Mouse (Mus musculus) granulocyte monocyte progenitor cell, adult 5-6 weeks (primary cell): ENCODE results near the gene Clpsl2. TPM values are rescaled to one million over a fixed set of nuclear protein-coding genes. Genes with fewer than 3 reads are reported as not detected.
"Not testable (repeated sequence)": the region's sequence is repeated elsewhere in the genome, so short reads cannot be mapped to it uniquely, and the experiment has no call there.

ENCODE experiments used
- ATAC-seq: replicated peaks from 2 replicates; pipeline ENCODE4 v1.8.0; 2016; ENCODE audit warnings: mild to moderate bottlenecking, moderate TSS enrichment, inconsistent platforms; ENCODE audit not compliant: poor library complexity, severe bottlenecking
- total RNA-seq, 2 experiments: library from RNA; stranded (forward) in 1 of 2; stranded (reverse) in 1 of 2; fragments of 200-712, 200-1000 nt in 1 of 2; fragments of >200 nt in 1 of 2; fragmentation: Nextera tagmentation in 1 of 2; gene quantifications; 2 replicates each; pipeline ENCODE4 v1.2.3; 2014 to 2017

Gene Clpsl2
- total RNA-seq, 2 experiments from 2014 or later = not detected

DNA sequence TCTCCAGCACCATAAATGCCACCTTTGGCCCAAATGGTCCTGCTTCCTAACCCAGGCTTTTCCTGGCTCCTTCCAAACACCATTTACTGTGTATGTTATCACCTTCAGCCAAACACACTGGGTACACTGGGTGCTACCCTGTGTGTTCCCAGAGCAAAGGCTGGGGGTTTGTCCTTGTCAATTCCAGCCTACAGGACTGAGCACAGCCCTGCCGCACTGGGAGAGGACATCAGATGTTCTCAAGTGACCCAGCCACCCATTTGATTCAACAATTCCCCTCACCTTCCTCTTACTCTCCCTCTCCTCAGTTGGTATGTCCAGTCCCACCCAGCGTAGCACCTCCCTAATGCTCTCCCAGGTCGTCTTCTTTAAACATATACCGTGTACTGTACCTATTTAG is 28.6 kb upstream of the Clpsl2 start:
- ATAC-seq = no peak

DNA sequence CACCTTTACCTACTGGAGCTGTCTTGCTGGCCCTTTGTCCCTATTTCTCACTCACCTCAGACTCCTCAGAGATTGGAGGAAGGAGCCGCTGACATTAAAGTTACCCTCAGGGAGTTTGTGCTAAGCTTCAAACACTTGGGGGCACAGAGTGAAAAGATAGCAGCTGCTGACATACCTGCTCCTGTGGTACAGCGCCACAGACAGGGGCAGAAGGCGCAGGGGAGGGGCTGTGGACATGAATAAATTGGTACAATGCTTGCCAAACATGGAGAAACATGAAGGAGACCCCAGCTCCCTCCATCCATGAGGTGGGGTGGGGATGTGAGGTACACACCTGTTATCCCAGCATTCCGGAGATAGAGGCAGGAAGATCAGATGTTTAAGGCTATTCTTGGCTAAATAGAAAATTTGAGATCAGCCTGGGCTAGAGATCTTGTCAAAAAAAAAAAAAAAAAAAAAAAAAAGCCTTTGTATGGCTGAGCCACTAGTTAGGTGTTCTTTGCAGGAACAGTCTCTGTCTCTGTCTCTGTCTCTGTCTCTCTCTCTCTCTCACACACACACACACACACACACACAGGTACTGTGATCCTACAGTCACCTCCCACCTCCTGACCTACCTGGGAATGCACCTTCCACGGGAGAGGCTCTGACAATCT is 28.0 kb upstream of the Clpsl2 start:
- ATAC-seq = no peak

DNA sequence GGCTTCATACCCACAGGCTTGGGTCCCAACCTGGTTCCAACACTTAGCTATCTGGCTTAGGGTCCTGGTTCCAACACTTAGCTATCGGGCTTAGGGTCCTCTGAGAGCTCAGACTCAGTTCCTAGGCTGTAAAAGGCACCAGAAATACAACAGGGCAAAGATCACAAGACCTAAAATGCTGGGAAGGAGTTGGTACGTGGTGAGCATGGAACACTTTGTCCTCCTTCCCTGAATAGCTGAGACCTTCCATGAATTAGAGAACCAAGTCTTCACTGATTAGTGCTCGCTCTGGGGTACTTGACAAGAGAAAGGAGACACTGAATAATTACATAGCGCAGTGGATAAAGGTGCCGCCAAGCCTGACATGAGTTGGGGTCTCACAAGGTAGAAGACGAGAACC is 27.3 kb upstream of the Clpsl2 start:
- no peak for ATAC-seq

DNA sequence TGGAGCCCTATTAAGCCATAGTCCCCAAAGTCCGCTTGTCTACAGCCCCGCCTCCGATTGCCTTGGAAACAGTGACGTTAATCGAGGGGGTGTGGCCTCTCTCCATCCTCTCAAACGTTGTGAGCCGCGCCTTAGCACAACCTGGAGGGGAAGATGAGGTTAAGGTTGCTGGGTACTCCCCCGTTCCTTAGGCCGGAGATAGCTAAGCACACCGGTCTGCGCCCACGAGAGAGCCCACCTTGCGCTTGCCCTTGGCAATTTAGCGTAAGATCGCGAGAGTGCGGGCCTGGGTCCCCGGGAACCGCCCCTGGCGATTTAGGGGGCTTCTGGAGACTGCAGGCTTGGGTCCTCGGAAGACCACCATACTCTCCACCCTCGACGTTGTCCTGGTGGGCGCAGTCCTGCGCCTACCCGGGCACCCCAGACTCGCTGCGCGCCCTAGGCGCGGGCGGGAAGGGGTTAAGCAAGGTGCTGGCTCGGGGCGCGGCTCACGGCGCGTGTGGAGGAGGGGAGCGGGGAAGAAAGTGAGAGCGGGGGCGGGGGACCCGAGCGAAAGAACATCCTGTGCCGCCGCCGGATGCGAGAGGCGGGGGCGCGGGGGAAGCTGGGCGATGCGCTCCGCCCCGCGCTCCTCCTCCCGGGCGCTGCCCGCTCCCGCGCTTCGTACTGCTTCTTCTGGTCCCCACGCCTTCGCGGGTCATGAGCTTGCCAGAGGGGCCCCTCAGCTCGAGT is 26.4 kb upstream of the Clpsl2 start:
- peak; percentile 54 for ATAC-seq

DNA sequence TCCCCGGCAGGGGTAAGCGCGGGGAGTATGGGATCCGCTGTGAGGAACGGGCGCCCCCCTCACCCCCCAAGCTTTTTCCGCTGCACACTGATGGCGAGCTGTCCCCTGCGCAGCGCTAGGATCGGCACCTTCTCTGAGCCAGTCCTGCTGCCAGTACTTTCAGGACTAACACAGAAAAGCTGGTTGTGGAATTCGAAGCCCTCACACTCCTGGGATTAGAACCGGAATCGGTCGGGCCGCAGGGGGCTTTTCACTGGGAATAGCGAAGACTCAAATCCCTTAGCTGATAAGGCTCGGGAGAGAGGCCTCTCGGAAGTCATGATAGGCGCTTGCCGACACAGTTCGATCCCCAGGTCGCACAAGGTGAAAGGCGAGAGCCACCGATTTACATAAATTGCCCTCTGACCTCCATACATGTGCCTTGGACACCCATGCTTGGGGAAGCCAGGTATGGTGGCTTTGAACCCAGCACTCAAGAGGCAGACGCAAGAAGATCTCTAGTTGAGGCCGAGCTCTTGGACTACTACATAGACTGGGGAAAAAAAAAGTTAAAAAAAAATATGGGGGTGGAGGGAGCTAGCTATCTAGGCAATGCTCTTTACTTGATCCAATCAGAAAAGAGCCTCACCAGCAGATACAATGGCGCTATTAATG is 25.7 kb upstream of the Clpsl2 start:
- no peak for ATAC-seq

DNA sequence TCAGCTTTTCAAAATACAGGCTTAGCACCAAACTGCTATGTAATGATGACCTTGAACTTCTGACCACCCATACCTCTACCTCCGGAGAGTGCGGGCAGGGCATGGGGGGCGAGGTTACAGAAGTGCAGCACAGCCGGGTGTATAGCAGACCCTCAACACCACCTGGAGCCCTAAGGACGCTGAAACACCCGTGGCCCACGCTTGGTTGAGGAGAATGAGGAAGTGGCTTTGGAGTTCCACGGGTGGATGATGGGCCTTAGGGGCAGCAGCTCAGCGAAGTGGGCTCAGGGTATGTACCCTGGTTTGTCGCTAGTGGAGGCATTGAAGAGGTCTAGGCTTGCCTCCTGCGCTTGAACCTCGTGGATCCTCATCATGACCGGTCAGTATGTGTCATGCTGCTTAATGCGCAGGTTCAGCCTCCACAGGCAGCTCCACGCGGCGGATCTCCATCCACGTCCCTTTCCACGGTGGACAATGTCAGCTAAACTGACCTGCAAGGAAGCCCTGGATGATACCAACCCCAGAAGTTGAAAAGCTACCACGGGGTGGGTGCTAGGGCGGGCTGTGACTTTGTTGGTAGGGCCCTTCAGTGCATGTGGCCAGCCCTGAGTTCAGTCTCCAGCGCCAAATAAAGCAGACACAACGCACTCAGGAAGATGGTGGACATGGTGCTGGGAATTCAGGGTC is 25.1 kb upstream of the Clpsl2 start:
- ATAC-seq = no peak

DNA sequence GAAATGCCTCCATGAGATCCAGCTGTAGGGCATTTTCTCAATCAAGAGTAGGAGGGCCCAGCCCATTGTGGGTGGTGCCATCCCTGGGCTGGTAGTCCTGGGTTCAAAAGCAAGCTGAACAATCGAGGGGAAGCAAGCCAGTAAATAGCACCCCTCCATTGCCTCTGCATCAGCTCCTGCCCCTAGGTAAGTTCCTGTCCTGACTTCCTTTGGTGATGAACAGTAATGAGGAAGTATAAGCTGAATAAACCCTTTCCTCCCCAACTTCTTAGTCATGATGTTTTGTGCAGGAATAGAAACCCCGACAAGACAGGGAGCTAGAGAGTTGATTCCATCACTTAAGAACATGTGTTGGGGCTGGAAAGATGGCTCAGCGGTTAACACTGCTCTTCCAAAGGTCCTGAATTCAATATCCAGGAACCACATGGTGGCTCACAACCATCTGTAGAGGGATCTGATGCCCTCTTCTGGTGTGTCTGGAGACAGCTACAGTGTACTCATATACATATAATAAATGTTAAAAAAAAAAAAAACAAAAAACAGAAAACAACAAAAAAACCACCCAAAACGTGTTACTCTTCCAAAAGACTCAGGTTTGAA is 24.3 kb upstream of the Clpsl2 start:
- ATAC-seq = no peak

DNA sequence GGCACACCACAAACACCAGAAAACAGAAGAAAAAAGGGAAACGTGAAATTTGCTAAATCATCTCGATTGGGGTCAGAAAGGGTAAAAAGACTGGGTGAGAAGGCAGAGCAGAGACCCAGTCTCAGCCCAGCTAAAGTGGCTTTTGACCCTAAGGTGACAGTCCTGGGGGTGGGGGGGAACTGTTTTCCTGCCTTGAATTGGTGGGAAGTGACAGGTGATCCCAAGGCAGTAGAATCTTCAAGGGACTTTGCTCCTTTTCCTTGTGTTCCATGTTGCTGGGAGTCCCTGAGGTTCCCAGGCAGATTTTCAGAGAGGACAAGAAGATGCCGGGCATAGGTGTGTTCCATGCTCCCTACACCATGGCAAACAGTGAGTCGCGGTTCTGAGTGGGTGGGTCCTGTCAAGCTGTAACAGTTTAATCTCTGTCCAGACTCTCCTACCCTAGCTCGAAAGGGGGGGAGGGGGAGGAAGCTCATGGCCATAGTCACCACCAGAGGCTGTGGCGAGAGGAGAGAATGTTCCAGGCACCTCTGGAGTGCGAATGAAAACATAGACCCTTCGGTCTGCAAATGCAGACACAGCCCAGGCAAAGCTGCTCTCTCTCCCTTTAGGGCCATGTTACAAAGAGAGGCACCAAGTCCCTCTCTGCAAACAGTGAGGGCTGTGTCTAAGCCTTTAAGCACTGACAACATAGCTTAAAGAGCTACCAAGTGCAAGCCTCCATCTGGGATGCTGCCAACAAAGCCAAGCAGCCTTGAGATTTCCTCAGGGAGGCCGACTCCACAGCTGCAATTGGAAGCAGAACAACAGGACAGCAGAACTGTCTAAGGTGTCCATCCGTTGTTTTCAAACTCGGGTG is 21.8 kb upstream of the Clpsl2 start:
- no peak for ATAC-seq

DNA sequence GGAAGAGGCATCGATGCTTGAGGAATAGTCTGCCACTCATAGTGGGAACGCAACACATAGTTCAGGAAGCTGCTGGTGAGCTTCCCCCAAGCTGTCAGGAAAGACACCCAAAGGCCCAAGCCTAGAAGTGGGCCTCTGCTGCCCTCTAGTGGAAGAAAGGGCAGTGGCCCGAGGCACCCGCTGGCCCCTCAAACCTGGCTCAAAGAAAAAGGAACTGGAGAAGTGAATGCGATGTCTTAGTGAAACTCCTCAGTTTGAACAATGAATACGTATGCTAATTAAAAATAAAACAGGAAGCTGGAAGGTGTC is 21.2 kb upstream of the Clpsl2 start:
- peak; percentile 49 for ATAC-seq

DNA sequence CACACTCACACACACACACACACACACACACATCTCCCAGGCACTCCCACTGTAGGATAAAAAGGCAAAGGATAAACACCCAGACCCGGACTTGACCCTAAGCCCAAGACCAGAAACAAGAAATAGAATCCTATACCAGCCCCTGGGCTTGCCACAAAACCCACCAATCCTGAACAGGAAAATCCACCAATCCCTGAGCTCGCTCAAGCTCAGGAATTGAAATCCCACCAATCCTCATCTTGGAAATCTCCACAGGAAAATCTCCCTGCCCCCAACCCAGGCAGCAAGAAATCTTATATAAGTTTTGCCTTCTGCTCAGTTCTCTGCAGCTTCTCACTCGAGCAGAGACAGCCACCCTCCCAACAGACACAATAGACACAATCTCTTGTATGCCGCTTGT is 20.1 kb upstream of the Clpsl2 start:
- ATAC-seq = no peak

DNA sequence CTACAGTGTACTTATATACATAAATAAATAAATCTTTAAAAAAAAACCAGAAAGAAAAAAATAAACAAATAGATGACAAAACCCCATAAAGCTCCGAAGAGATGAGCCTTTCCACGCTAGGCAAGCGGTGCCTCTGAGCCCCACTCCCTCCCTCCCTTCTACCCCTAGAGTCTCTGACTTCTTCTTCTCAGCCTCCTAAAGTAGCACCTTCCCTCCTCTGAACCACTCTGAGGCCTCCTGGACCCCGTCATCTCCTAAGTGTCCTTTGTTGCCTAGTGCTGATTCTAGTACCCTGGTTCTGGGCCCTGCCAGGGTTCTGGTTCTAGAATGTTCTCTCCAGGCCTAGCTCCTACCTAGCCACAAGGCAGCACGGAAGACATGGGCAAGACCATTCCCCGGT is 18.7 kb upstream of the Clpsl2 start, which contains the start of gene Armc12:
Armc12 (plus strand) TSS at position 301 of the 400 bp plus-strand sequence.
- ATAC-seq = no peak

DNA sequence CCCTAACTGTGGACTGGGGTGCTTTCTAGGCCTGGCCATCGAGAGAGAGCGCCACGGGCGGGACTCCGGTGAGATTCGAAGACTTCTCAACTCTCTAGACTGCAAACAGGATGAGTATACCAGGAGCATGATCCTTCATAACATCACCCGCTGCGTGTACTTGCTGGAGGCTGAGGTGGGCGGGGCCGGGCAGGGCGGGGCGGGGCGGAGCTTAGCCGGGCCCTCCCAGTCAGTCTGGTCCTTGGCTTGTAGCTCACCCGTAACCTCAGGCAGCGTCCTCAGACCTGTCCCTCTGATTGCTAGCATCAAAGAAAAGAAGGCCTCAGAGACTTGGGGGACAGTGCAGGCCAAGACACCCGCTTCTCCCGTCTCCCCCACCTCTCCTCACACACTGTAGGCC is 17.3 kb upstream of the Clpsl2 start:
- ATAC-seq = peak; percentile 47; the same call in 1 of the 2 replicates

DNA sequence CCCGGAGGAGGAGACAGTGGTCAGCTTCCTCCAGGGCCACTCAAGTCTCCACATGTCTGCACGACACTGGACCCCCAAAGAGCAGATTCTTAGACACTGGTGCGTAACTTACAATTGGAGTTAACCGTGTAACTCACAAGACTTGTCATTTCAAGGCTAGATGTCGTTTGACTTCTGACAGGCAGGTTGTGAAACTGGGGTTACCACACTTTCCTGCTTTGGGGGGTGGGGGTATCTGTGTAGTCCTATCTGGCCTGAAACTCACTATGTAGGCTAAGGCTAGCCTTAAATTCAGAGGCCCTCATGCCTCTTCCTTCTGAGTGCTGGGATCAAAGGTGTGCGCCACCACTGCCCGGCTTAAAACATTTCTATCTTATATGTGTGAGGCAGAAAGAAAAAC is 16.7 kb upstream of the Clpsl2 start:
- ATAC-seq = peak; percentile 67

DNA sequence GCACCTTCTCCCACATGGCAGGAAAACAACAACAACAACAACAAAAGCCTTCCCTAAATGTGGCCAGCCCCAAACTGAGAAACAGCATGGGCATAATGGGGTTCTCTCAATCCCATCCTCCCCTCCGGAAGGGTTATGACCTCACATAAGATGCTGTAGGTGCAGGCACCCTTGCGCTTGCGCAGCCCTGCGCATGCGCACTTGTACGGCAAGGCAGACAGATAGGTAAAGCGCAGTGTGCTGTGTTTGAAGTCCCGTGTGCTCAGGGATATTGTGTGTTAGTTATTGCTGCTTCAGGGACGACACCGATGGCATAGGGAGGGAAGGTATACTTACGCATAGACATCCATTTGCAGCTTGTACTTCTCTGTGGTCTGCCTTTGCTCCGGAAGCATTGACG is 15.9 kb upstream of the Clpsl2 start:
- ATAC-seq = no peak

DNA sequence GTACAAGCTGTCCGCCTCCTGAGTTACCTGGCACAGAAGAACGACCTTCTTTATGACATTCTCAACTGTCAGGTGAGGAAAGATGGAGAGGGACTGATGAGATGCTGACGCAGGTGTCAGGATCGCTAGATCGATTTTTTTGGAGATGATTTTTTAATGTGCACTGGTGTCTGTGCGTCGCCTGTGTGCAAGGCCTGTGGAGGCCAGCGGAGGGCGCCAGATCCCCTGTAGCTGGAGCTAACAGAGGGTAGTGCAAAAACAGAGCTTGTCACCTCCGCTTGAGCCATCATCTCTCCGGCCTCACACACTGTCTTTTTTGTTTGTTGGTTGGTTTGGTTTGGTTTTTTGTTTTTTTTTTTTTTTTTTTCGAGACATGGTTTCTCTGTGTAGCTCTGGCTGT is 11.3 kb upstream of the Clpsl2 start:
- ATAC-seq = no peak

DNA sequence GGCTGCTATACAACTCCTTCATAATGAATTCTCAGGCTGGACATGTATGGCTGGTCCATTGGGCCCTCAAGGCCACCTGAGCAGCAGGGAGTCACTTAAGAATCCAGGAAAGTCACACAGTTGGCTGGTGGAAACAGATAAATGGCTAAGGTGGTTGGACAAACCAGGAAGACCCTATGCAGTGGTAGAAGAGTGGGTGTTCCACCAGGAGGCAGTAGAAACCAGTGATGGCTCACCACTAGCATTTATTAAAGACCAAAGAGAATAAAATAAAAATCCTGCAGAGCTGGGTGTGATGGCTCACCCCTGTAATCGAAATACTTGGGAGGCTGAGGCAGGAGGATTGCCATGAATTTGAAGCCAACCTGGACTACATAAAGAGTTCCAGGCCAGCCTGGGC is 2.3 kb upstream of the Clpsl2 start:
- no peak for ATAC-seq

DNA sequence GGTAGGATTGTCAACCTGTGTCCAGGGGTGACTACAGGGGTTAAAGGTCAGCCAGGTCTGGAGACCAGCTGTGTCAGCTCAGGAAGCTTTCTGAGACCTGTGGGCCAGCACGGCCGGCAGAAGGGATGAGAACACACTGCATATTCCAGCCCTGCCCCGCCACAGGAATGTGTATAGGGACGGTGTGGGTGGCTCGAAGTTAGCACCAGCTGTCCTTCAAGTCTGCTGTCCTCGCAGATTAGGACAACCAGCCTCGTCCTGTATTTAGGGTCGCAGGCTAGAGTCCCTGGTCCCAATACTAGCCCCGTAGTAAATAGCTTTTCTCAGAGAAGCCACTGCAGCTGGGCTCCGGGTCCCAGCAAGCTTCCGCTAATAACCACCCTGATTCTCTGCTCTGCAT is 661 bp upstream of the Clpsl2 start:
- ATAC-seq = no peak

DNA sequence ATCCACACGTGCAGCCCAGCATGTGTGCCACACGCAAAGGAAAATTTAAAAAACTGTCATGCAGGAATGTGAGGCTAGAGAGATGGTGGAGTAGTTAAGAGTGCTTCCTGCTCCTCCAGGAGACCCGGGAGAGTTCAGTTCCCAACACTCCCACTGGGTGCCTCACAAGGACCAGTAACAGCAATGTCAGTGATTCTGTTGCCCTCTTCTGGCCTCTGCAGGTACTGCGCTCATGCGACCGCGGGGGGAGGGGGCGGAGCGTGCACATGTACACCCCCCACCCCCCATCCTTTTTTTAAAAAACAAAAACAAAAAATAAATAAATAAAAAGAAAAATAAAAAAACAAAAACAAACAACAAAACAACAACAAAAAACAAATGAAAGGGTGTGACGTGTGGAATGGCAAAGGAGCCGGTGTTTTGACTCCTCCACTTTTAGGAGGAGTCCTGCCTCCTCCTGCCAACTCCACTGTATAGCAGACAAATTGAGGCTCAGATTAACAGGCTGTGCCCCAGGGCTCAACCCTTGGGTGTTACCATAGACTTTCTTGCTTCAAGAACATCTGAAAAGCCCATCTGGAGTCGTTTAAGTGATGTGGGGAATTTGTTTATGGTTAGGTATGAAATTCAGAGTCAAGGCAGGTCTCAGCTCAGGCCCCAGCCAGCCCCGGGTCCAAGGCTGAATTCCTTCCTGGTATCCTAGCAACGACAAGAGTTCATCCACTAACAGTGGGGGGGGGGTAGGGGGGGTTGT is 4.0 kb downstream of the Clpsl2 start:
- peak; percentile 85 for ATAC-seq

DNA sequence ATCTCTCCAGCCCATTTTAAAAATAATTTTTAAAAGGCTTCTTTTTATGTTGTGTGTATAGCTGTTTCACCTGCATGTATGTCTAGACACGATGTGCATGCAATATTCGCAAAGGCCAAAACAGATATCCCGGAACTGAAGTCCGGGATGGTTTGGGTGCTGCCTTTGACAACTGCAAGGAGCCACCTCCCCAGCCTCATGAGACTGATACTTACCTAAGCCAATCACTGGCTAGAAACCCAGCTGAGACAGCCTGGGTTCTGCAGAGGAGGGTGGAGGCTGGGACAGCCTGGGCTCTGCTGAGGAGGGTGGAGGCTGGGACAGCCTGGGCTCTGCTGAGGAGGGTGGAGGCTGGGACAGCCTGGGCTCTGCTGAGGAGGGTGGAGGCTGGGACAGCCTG is 4.8 kb downstream of the Clpsl2 start:
- not testable (repeated sequence) for ATAC-seq
